Mouse (Mus musculus) spleen, adult 2 months (tissue): ENCODE measurements around the gene Tsen54.

ENCODE experiments used
- CTCF ChIP-seq: fragments of 200-500 bp; IDR thresholded peaks from 2 replicates; pipeline ENCODE4 v1.5.1; 2011; ENCODE audit warnings: mild to moderate bottlenecking, inconsistent platforms; ENCODE audit not compliant: insufficient read depth, insufficient read length, insufficient replicate concordance; ENCODE audit errors: extremely low read depth
- POLR2A ChIP-seq: fragments of 200-500 bp; IDR thresholded peaks from 2 replicates; pipeline ENCODE4 v1.6.1; 2011; ENCODE audit warnings: low read depth, low read length, inconsistent platforms

- TF ChIP-seq POLR2A (no peak), CTCF (no peak)
Measured at GRCm38 (mm10) chr11:115789787-115790186, 24.7 kb upstream of the Tsen54 start.
